Mouse (Mus musculus): ENCODE results near the gene Rpl27a.
A peak's percentile ranks its signal among the peaks of the same experiment; 100 is the strongest.

The Rpl27a gene

GRCm38 (mm10) chr7:109518838-109519696 lies at the start of gene Rpl27a:
Gene Rpl27a (plus strand): TSS chr7:109519147.
- DNase-seq (ENCODE audit: low spot score in 2 of 2) = peak; percentile 96 to 98

GRCm38 (mm10) chr7:109470700-109471099 lies 48.2 kb upstream of the Rpl27a start:
- DNase-seq (ENCODE audit: low spot score in 2 of 2) = no peak

DNA sequence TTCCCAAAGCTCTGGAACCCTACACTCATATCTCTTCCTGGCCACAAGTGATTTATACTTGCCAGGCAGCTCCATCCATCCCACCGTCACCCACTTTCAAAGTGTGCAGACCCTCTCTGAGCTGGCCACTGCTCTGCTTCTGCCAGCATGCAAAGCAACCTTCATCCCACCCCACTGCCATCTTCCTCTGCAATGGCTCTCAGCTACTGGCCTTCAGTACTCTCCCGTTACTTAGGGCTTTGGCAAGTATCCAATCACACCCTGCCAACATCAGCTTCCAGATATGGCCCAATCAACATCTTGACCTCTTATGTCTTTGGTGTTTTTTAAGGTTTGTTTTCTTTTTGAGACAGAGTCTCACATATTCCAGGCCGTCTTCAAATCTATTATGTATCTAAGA lies 41.0 kb upstream of the Rpl27a start:
- DNase-seq (ENCODE audit: low spot score in 2 of 2) = no peak

DNA sequence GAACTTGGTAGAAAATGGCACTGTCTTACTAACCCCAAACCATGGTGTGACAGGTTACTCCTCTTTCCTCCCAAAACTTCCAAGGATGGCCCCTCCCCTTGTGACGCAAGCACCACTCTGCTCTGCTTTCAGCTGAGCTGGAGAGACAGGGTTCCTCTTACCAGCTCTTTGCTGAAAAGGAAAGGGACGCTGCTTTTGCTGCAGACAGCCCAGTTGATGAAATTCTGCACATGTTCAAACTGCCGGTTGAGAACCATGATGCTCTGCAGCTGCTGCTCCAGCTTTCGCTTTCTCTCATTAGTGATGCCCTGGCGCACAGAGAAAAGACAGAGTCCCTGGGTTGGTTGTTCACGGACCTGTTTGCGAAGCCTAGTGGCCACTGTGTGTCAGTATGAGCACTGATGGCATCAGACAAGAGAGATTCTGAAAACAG lies 38.2 kb upstream of the Rpl27a start:
- no peak for DNase-seq (ENCODE audit: low spot score in 2 of 2)

GRCm38 (mm10) chr7:109484221-109484620 lies 34.7 kb upstream of the Rpl27a start:
- no peak for DNase-seq (ENCODE audit: low spot score in 2 of 2)

- peak in 1 of 2 experiments; percentile 30 for DNase-seq (ENCODE audit: low spot score in 2 of 2)
Observed at GRCm38 (mm10) chr7:109492616-109493318, 26.2 kb upstream of the Rpl27a start.

DNA sequence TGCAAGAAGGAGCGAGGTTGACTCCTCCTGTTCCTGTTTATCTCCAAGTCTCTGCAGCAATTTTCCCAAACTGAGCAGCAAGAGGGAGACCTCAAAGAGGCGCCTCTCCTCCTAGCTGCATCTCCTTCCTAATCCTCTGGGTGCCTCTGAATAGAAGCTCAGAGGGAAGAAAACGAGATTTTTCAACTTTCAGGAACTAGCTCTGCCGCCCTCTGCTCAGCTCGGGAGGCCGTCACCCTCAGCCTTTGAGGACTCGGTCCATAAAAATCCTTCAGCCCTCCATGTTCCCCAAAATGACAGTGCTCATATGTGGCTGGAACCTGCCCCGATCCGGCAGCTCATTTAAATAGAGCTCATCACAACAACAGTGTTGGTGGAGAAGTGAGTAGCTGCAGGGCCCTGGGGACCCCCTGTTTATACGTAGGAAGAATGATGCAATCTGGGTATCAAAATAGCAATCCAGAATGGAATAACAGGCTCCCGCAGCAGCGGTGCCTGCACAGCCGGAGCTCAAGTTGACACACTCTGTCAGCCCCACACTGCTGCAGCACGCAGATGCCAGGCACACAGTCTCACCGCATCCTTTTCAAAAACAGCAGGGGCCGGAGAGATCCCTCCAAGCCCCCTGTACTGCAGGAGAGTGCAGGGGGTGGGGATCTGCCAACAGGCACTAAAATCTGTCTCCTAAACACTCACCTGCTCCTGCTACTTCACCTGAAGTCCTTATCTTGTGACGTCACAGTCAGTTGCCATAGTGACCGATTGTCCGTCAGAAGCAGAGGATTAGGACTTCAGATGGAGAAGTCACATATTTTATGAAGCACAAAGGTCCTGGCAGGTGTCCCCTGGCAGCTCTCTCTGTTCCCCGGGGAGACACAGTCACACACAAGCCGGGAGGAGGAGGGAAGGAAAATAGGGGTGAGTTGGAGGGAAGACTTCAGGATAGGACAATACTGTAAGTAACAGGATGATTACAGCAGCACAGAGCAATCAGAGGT lies 25.3 kb upstream of the Rpl27a start:
- DNase-seq (ENCODE audit: low spot score in 2 of 2) = peak in 1 of 2 experiments; percentile 70

DNA sequence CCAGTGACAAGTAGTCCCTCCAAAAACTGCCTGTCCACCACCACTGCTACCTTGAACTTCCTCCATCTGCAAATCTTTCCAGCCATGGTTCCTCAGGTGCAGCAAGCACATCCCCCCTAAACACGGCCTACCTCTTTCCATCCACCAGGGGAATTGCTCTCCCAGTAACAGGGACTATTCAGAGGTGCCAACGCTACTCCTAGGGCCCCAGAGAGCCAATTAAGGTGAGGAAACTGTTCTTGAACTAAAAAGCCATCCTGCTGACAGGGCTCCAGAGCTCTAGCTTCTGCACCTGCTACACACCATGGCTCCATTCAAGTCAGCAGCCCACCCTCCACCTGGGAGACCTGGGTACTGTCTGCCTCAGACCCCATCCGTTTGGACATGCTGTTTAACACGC lies 21.4 kb upstream of the Rpl27a start:
- no peak for DNase-seq (ENCODE audit: low spot score in 2 of 2)

DNA sequence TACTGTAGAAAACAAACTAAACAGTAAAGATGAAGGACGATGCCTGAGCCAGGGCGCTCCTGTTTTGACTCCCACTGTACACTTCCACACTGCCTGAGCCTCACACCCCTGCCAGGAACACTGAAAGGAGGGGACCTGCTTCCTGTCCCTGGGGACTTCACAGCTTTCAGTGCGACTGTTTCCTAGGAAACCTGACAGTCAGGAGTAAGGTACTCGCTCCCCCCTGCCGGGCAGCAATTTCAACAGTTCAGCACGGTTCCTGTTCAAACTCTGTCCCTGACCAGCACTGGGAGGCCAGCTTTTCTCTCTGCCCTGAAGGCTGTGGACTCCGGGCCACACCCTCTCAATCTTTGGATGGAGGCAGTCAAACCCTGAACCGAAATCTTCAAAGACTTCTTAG lies 11.8 kb upstream of the Rpl27a start:
- no peak for DNase-seq (ENCODE audit: low spot score in 2 of 2)

GRCm38 (mm10) chr7:109507572-109507971 lies 11.4 kb upstream of the Rpl27a start:
- no peak for DNase-seq (ENCODE audit: low spot score in 2 of 2)

- DNase-seq (ENCODE audit: low spot score in 2 of 2) = no peak
Observed at GRCm38 (mm10) chr7:109508034-109508433, 10.9 kb upstream of the Rpl27a start, which contains the start of gene Trim66. Gene Trim66 (minus strand): TSS chr7:109508134.

DNA sequence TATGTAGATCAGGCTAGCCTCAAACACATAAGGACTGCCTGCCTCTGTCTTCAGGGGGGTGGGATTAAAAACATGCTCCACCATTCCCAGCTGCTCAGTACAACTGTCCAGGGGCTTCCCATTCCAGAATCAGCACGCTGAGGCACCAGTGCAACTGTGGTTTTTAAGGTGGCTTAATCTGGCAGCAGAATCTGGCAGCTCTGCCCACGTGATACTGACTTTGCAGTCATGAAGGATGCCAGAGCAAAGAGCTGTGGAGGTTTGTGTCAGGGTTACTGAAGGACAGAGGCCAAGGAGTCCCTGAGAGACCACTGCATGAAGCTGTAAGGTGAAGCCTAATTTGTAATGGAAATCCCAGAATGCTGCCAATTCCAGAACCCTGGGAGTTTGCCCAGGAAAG lies 8.1 kb upstream of the Rpl27a start:
- no peak for DNase-seq (ENCODE audit: low spot score in 2 of 2)

DNA sequence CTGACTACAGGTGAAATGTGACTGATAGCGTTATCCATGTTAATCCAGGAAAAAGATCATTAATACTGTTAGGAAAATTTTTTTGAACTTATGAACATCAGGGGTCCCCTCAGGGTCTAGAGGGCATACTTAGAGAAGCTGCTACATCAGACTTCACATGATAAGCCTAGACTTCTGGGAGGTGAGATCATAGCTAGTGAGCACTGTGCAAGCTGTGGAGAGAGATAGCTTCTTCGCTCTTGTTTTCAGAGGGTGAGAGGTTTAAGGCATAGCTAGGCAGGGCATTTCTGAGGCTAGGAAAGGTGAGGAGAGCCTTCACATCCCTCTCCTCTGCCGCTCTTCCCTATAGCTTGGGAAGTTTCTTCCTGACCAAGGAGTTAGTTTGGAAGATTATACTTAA lies 7.1 kb upstream of the Rpl27a start:
- no peak for DNase-seq (ENCODE audit: low spot score in 2 of 2)

DNA sequence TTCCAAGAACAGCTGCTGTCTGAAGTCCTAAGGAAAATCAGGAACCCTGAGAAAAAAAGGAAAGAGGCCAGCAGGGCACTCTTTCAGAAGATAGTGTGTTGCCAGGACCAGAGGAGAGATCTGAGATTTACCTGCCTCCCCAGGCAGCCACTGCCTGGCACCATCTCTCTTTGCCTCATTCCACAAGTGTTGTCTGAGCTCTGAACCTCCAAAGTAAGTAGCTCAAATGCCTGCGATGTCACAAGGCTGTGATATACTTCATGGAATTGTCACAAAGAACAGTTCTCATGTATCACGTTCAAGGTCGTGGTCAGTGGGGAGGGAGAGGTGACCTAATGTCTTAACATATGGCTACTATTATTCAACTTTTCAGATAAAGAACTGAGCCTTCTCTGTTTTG lies 2.4 kb upstream of the Rpl27a start:
- DNase-seq (ENCODE audit: low spot score in 2 of 2) = no peak

DNA sequence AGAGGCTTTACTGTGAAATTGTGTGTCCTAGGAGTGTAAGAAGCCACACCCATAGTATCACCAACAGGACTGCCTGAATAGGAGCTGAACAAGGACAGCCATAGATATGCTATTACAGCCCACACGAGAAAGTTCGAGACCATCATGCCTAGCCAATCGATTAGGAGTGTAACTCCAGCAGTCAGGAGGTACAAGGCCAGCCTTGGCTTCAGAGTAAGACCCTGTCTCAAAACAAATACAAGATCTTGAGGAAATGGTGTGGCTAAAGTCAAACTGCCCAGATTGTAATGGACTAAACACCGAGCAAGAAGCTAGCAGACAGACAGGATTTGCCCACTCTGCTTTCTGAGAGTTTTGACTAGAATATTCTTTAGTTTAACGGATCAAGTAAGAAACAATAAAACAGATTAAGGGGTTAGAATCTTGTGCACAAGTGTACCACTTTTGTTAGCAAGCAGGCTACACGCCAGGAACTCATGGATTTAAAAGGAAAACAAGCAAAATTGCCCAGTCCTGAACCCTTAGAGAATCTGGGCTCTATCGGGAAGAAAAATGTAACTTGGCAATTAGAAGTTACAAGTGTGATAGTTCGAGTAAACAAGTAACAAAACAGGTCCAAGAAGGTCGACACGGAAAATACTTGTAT lies 788 bp upstream of the Rpl27a start:
- no peak for DNase-seq (ENCODE audit: low spot score in 2 of 2)

DNA sequence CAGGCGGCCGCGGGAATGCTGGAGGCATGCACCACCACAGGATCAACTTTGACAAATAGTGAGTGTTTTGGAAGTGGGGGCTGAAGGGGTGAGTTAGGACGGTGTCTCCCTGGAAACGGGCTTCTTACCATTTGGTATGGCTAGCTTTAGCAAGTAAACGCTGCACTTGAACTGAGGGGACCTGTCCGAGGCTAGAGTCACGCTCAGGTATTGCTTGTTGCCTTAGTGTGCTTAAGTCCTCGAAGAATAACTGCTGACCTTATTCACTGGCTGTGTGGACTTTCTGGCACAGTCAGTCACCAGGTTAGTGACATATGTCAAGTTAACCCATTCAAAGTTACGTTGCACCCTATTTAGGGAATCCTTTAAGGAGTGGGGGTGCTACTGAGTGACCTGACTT lies 989 bp downstream of the Rpl27a start:
- no peak for DNase-seq (ENCODE audit: low spot score in 2 of 2)

GRCm38 (mm10) chr7:109522084-109522483 lies 3.1 kb downstream of the Rpl27a start:
- no peak for DNase-seq (ENCODE audit: low spot score in 2 of 2)

DNA sequence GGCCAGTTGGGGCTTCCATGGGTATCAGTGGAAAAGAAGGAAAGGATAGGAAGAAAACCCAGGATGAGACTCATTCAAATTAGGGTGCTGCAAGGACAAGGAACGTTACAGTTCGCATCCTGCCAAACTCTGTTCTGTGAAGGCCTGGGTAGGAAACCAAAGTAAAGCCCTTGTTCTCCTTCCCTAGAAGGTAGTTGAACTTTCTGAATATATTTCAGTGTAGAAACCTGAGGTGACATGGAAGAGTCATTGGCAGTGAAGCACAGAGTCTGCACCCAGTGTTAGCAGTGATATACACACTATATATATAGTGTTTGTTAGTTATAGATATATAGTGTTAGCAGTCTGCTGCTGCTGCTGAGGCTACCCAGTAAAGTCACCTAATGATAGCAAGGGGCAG lies 4.4 kb downstream of the Rpl27a start:
- no peak for DNase-seq (ENCODE audit: low spot score in 2 of 2)

GRCm38 (mm10) chr7:109523741-109524441 lies 4.9 kb downstream of the Rpl27a start:
- no peak for DNase-seq (ENCODE audit: low spot score in 2 of 2)

DNA sequence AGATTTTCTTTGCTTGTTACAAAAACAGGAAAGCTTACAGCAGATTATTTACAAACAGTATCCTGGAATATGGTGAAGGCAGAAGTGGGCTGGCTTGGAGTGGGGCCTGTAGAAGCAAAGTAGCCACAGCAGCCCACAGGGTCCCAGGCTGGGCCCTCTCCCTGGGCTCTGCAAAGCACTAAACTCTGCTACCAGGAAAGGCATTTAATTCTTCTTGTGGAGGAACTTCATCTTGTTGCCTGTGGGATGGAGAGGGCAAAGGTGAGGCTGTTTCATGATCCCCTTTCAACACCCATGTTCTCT lies 5.4 kb downstream of the Rpl27a start:
- DNase-seq (ENCODE audit: low spot score in 2 of 2) = no peak

DNA sequence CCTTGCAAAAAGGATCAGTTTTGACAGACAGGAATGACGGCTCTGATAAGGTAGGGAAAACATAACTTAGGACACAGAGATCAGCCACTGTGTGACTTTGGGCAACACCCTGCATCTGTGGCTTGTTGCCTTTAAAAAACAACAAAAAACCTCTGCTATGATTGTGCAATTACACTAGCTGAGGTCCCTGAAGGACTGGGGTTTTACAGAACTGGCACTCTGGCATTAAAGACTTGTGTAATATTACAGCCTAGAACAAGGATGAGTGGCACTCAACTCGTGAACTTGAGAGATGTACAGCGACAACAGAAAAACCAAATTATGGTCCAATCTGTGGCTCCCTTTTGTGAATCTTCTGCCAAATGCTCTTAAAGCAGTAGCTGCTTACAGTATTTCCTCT lies 5.8 kb downstream of the Rpl27a start:
- no peak for DNase-seq (ENCODE audit: low spot score in 2 of 2)
